Mouse (Mus musculus) MEL (cell line): Measurements from ENCODE around the gene Exosc10. TPM values are rescaled to one million over a fixed set of nuclear protein-coding genes. Genes with fewer than 3 reads are reported as not detected.

Experiments
- DNase-seq: peaks from one replicate; pipeline ENCODE4 v3.0.0; 2011; ENCODE audit warnings: low read depth, low spot score
- H3K27ac ChIP-seq: 2 replicates; pipeline ENCODE4 v1.5.1; 2012; ENCODE audit warnings: low read depth, mild to moderate bottlenecking, control low read depth, low read length, moderate library complexity; ENCODE audit not compliant: control insufficient read depth
- H3K27me3 ChIP-seq, 2 experiments: fragments of 150-350 bp in 1 of 2; sonication (generic) in 1 of 2; 2 replicates each; pipeline ENCODE4 v1.6.1; 2012; ENCODE audit warnings: low read length in 2 of 2, mild to moderate bottlenecking in 2 of 2, improper control_type of control experiment in 1 of 2, moderate library complexity in 1 of 2; ENCODE audit not compliant: insufficient read depth in 2 of 2, control insufficient read depth in 1 of 2
- H3K36me3 ChIP-seq, 2 experiments: 2 replicates each; pipeline ENCODE4 v1.6.1; 2012 to 2014; ENCODE audit warnings: low read length in 2 of 2, improper control_type of control experiment in 1 of 2, inconsistent platforms in 1 of 2, mild to moderate bottlenecking in 1 of 2; ENCODE audit not compliant: insufficient read depth in 2 of 2, control insufficient read depth in 1 of 2
- H3K4me1 ChIP-seq, 2 experiments: fragments of 150-350 bp in 1 of 2; sonication (generic) in 1 of 2; 2 replicates each; pipeline ENCODE4 v1.6.1; 2012; ENCODE audit warnings: low read length in 2 of 2, improper control_type of control experiment in 1 of 2, mild to moderate bottlenecking in 1 of 2; ENCODE audit not compliant: insufficient read depth in 2 of 2, control insufficient read depth in 1 of 2
- H3K4me3 ChIP-seq, 2 experiments: fragments of 150-350 bp in 1 of 2; sonication (generic) in 1 of 2; 2 replicates each; pipeline ENCODE4 v1.5.1; 2012; ENCODE audit warnings: low read depth in 2 of 2, low read length in 2 of 2, mild to moderate bottlenecking in 2 of 2, moderate library complexity in 2 of 2, control low read depth in 1 of 2, improper control_type of control experiment in 1 of 2; ENCODE audit not compliant: control insufficient read depth in 1 of 2, insufficient read depth in 1 of 2
- H3K79me2 ChIP-seq: 2 replicates; pipeline ENCODE4 v1.6.1; 2012; ENCODE audit warnings: mild to moderate bottlenecking, low read length, moderate library complexity; ENCODE audit not compliant: control insufficient read depth, poor library complexity, insufficient read depth
- H3K9ac ChIP-seq: 2 replicates; pipeline ENCODE4 v1.6.1; 2012; ENCODE audit warnings: low read depth, mild to moderate bottlenecking, control low read depth, low read length, moderate library complexity; ENCODE audit not compliant: control insufficient read depth, poor library complexity, severe bottlenecking
- H3K9me3 ChIP-seq: fragments of 150-350 bp; sonication (generic); replicated peaks from 2 replicates; pipeline ENCODE4 v1.6.1; 2012; ENCODE audit warnings: mild to moderate bottlenecking, low read length, improper control_type of control experiment, moderate library complexity; ENCODE audit not compliant: insufficient read depth
- CHD1 ChIP-seq: IDR thresholded peaks from 2 replicates; pipeline ENCODE4 v1.6.1; 2012; ENCODE audit warnings: low read depth, mild to moderate bottlenecking, inconsistent platforms, low read length, improper control_type of control experiment
- CHD2 ChIP-seq: IDR thresholded peaks from 2 replicates; pipeline ENCODE4 v1.6.1; 2011; ENCODE audit warnings: low read length, improper control_type of control experiment
- CTCF ChIP-seq, 3 experiments: IDR thresholded peaks in 2 of 3; conservative IDR thresholded peaks in 1 of 3; 2 replicates each; pipeline ENCODE4 v1.5.1; 2011 to 2012; ENCODE audit warnings: low read length in 3 of 3, low read depth in 2 of 3, mild to moderate bottlenecking in 2 of 3, improper control_type of control experiment in 1 of 3, inconsistent platforms in 1 of 3, mixed read lengths in 1 of 3, moderate library complexity in 1 of 3; ENCODE audit not compliant: control insufficient read depth in 1 of 3, insufficient read depth in 1 of 3, poor library complexity in 1 of 3, severe bottlenecking in 1 of 3
- EP300 ChIP-seq, 2 experiments: IDR thresholded peaks; 2 replicates each; pipeline ENCODE4 v1.6.1; 2011; ENCODE audit warnings: improper control_type of control experiment in 2 of 2, low read length in 2 of 2, low read depth in 1 of 2, mild to moderate bottlenecking in 1 of 2
- ETS1 ChIP-seq: IDR thresholded peaks from 2 replicates; pipeline ENCODE4 v1.6.1; 2012; ENCODE audit warnings: low read depth, mild to moderate bottlenecking, inconsistent platforms, low read length, improper control_type of control experiment, moderate library complexity
- GATA1 ChIP-seq: IDR thresholded peaks from 2 replicates; pipeline ENCODE4 v1.6.1; 2011; ENCODE audit warnings: low read depth, low read length, improper control_type of control experiment
- MAFK ChIP-seq: IDR thresholded peaks from 2 replicates; pipeline ENCODE4 v1.6.1; 2011; ENCODE audit warnings: low read depth, mild to moderate bottlenecking, low read length, improper control_type of control experiment, borderline replicate concordance
- MAZ ChIP-seq: IDR thresholded peaks from 2 replicates; pipeline ENCODE4 v1.6.1; 2012; ENCODE audit warnings: low read depth, mild to moderate bottlenecking, inconsistent platforms, low read length, improper control_type of control experiment
- MEF2A ChIP-seq: IDR thresholded peaks from 2 replicates; pipeline ENCODE4 v1.6.1; 2014; ENCODE audit warnings: low read depth, mild to moderate bottlenecking, inconsistent platforms, low read length, improper control_type of control experiment; ENCODE audit not compliant: poor library complexity, insufficient replicate concordance, severe bottlenecking; ENCODE audit errors: extremely low read depth
- MXI1 ChIP-seq: IDR thresholded peaks from 2 replicates; pipeline ENCODE4 v1.6.1; 2011; ENCODE audit warnings: mild to moderate bottlenecking, low read depth, low read length, improper control_type of control experiment
- MYB ChIP-seq: IDR thresholded peaks from 2 replicates; pipeline ENCODE4 v1.6.1; 2011; ENCODE audit warnings: mild to moderate bottlenecking, low read depth, low read length, improper control_type of control experiment
- NELFE ChIP-seq: IDR thresholded peaks from 2 replicates; pipeline ENCODE4 v1.6.1; 2011; ENCODE audit warnings: low read depth, low read length, improper control_type of control experiment
- NRF1 ChIP-seq: IDR thresholded peaks from 2 replicates; pipeline ENCODE4 v1.6.1; 2014; ENCODE audit warnings: low read depth, mild to moderate bottlenecking, inconsistent platforms, low read length, improper control_type of control experiment, moderate library complexity; ENCODE audit not compliant: poor library complexity, insufficient read depth, severe bottlenecking
- POLR2A ChIP-seq, 2 experiments: IDR thresholded peaks; 2 replicates each; pipeline ENCODE4 v1.6.1; 2011 to 2012; ENCODE audit warnings: low read length in 2 of 2, mild to moderate bottlenecking in 2 of 2, control low read depth in 1 of 2, improper control_type of control experiment in 1 of 2, low read depth in 1 of 2, moderate library complexity in 1 of 2; ENCODE audit not compliant: control insufficient read depth in 1 of 2, insufficient read depth in 1 of 2, poor library complexity in 1 of 2
- RCOR1 ChIP-seq: IDR thresholded peaks from 2 replicates; pipeline ENCODE4 v1.6.1; 2012; ENCODE audit warnings: low read depth, mild to moderate bottlenecking, inconsistent platforms, low read length, improper control_type of control experiment
- TBP ChIP-seq: IDR thresholded peaks from 2 replicates; pipeline ENCODE4 v1.8.0; 2011; ENCODE audit warnings: low read depth, low read length, improper control_type of control experiment
- USF1 ChIP-seq: IDR thresholded peaks from 2 replicates; pipeline ENCODE4 v1.6.1; 2014; ENCODE audit warnings: low read depth, mild to moderate bottlenecking, inconsistent platforms, low read length, improper control_type of control experiment, moderate library complexity
- USF2 ChIP-seq, 2 experiments: IDR thresholded peaks; 2 replicates each; pipeline ENCODE4 v1.6.1; 2011 to 2012; ENCODE audit warnings: improper control_type of control experiment in 2 of 2, low read length in 2 of 2, borderline replicate concordance in 1 of 2, inconsistent platforms in 1 of 2, low read depth in 1 of 2, mild to moderate bottlenecking in 1 of 2; ENCODE audit not compliant: insufficient read depth in 1 of 2
- ZNF384 ChIP-seq: IDR thresholded peaks from 2 replicates; pipeline ENCODE4 v1.6.1; 2012; ENCODE audit warnings: low read depth, mild to moderate bottlenecking, inconsistent platforms, low read length, improper control_type of control experiment
- polyA plus RNA-seq, 2 experiments: library from polyadenylated mRNA; stranded (reverse) in 1 of 2; unstranded in 1 of 2; fragments of >175 nt in 1 of 2; fragments of >200 nt in 1 of 2; gene quantifications; 2 replicates each; pipeline versions ENCODE4 v1.2.1 to v1.2.4; 2012; ENCODE audit warnings: low replicate concordance in 2 of 2, low read depth in 1 of 2; ENCODE audit not compliant: insufficient read length in 2 of 2, insufficient read depth in 1 of 2, missing spikeins in 1 of 2
- total RNA-seq: library from RNA; depleted of rRNA; stranded (reverse); fragments of 300-350 nt; gene quantifications from 2 replicates; pipeline ENCODE4 v1.2.3, GENCODE M21; 2012

The Exosc10 gene
- total and polyA plus RNA-seq, 3 experiments, result 71.5 to 109 (median 90.5) TPM

GRCm38 (mm10) chr4:148511334-148511733, 46.9 kb upstream of the Exosc10 start:
- no peak for DNase-seq
- no peak overlapping the region for H3K27ac ChIP-seq
- no peaks in the 10 kb centered on the region for H3K4me1 ChIP-seq

GRCm38 (mm10) chr4:148513021-148513559, 45.1 kb upstream of the Exosc10 start:
- no peaks in the 10 kb centered on the region for H3K9me3 ChIP-seq
- TF ChIP-seq MYB (no peak), USF1 (no peak), CTCF (IDR thresholded peaks at IDR 0.05 in 2 of 3, conservative IDR thresholded peaks at IDR 0.05 in 1 of 3; ENCODE audit: control insufficient read depth in 1 of 3, insufficient read depth in 1 of 3, low read depth in 2 of 3, low read length in 3 of 3, poor library complexity in 1 of 3, severe bottlenecking in 1 of 3) (no peak), CHD1 (no peak), CHD2 (no peak), MAZ (no peak), GATA1 (no peak), ZNF384 (no peak), RCOR1 (no peak), ETS1 (no peak), NRF1 (no peak), MEF2A (no peak), POLR2A (IDR thresholded peaks at IDR 0.05; ENCODE audit: control insufficient read depth in 1 of 2, insufficient read depth in 1 of 2, low read depth in 1 of 2, low read length in 2 of 2, poor library complexity in 1 of 2) (no peak), NELFE (no peak), TBP (no peak)
- TF ChIP-seq, all 39 proteins: peak for 0
- Histone ChIP-seq H3K79me2 (no peaks in the 10 kb centered on the region), H3K4me1 (no peaks in the 10 kb centered on the region), H3K9ac (no peak overlapping the region), H3K4me3 (no peak overlapping the region), H3K36me3 (peaks cover 0 to 5% of the 10 kb centered on the region in 2 experiments; a peak in 1 of 4 replicates), H3K27me3 (no peaks in the 10 kb centered on the region), H3K27ac (no peak overlapping the region)
- DNase-seq, result no peak

More at GRCm38 (mm10) chr4:148511334-148511733, 46.9 kb upstream of the Exosc10 start:
- H3K36me3 ChIP-seq, result peaks cover 0 to 5% of the 10 kb centered on the region in 2 experiments; a peak in 1 of 4 replicates
- H3K27me3 ChIP-seq, result no peaks in the 10 kb centered on the region
- H3K9ac ChIP-seq, result no peak overlapping the region
- H3K9me3 ChIP-seq, result no peaks in the 10 kb centered on the region
- no peak overlapping the region for H3K4me3 ChIP-seq
- H3K79me2 ChIP-seq, result no peaks in the 10 kb centered on the region
- TF ChIP-seq USF2 (IDR thresholded peaks at IDR 0.05; ENCODE audit: borderline replicate concordance in 1 of 2, insufficient read depth in 1 of 2, low read depth in 1 of 2, low read length in 2 of 2) (no peak), MXI1 (no peak), CHD2 (no peak), EP300 (IDR thresholded peaks at IDR 0.05; ENCODE audit: low read depth in 1 of 2, low read length in 2 of 2) (no peak), MAFK (no peak), MYB (no peak)
